Mouse (Mus musculus) embryonic facial prominence, embryonic 14.5 days (tissue): Measurements from ENCODE around the gene Zfp174. TPM values are rescaled to one million over a fixed set of nuclear protein-coding genes. Genes with fewer than 3 reads are reported as not detected.

Experiments
- ATAC-seq: fragments of 200-750 bp; cut with Nextera tagmentation; 2 replicates; pipeline ENCODE4 v1.8.0; 2017; ENCODE audit warnings: low read depth, moderate number of reproducible peaks, moderate TSS enrichment
- DNase-seq: peaks from one replicate; pipeline ENCODE4 v3.0.0-alpha.2; 2015; ENCODE audit warnings: low spot score
- H3K27ac ChIP-seq: fragments of 300-500 bp; sonication (generic); replicated peaks from 2 replicates; pipeline ENCODE4 v1.5.1; 2014; ENCODE audit warnings: low read depth, mild to moderate bottlenecking, low read length, moderate library complexity
- H3K27me3 ChIP-seq: fragments of 300-500 bp; sonication (generic); replicated peaks from 2 replicates; pipeline ENCODE4 v1.6.1; 2014; ENCODE audit warnings: low read length; ENCODE audit not compliant: control insufficient read depth, insufficient read depth
- H3K36me3 ChIP-seq: fragments of 300-500 bp; sonication (generic); 2 replicates; pipeline ENCODE4 v1.6.1; 2014; ENCODE audit warnings: low read length, mixed read lengths; ENCODE audit not compliant: control insufficient read depth, insufficient read depth
- H3K4me1 ChIP-seq: fragments of 300-500 bp; sonication (generic); 2 replicates; pipeline ENCODE4 v1.6.1; 2014; ENCODE audit warnings: antibody characterized with exemption, low read length; ENCODE audit not compliant: control insufficient read depth, insufficient read depth
- H3K4me2 ChIP-seq: fragments of 300-500 bp; sonication (generic); 2 replicates; pipeline ENCODE4 v1.6.1; 2014; ENCODE audit warnings: low read depth, mild to moderate bottlenecking, low read length, moderate library complexity, mixed read lengths
- H3K4me3 ChIP-seq: fragments of 300-500 bp; sonication (generic); 2 replicates; pipeline ENCODE4 v1.5.1; 2014; ENCODE audit warnings: low read depth, mild to moderate bottlenecking, low read length
- H3K9ac ChIP-seq: fragments of 300-500 bp; sonication (generic); 2 replicates; pipeline ENCODE4 v1.6.1; 2014; ENCODE audit warnings: low read depth, mild to moderate bottlenecking, low read length, moderate library complexity, mixed read lengths
- H3K9me3 ChIP-seq: fragments of 300-500 bp; sonication (generic); 2 replicates; pipeline ENCODE4 v1.6.1; 2016; ENCODE audit warnings: low read length; ENCODE audit not compliant: control insufficient read depth
- WGBS: fragments of 180-500 bp; shearing (Covaris S2); extraction: QIAGEN DNeasy Blood & Tissue Kit; methylation state at CpG from one replicate; pipeline ENCODE4 v1.1.7; 2014; 5-methylcytosine and 5-hydroxymethylcytosine counted together
- polyA plus RNA-seq: library from polyadenylated mRNA; unstranded; fragments of >200 nt; fragmentation: Nextera tagmentation; extraction: Ambion mirVana; gene quantifications from 2 replicates; pipeline ENCODE4 v1.2.1, GENCODE M21; 2014

Zfp174 gene
- polyA plus RNA-seq, 1 experiment from 2014 or later, result 1.2 TPM

DNA sequence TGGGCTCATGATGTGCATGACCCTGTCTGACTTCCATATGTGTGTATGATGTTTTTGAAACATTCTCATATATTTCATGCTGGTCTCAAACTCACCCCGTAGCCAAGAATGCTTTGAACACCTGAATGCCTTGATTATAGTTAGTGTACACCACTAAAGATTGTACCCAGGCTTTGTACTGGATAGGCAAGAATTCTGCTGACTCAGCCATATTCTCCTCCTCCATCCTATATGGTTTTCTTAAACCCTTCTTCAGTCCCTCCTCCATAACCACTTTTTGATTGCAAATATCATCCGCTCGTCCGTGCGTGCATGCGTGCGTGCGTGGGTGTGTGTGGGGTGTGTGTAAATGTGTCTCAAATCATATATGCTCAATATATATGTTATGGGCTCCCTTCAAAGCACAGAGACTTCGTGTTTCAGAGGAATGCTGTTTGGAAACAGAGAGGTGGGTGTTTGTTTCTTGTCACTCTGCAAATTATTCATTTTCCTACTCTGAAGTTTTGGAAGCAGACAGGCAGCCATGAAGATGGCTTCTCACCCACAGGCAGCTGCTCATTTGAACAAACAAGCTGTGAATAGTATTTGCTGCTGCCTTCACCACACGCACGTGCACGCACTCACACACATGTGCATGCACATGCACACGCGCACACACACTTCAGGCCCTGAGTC lies 44.7 kb downstream of the Zfp174 start:
- ATAC-seq (no peak), DNase-seq (no peak)
- no peak overlapping the region for H3K4me3 ChIP-seq
- no peak overlapping the region for H3K9ac ChIP-seq
- no peaks in the 10 kb centered on the region for H3K9me3 ChIP-seq
- H3K4me1 ChIP-seq, result no peaks in the 10 kb centered on the region
- WGBS, result 94% methylated on average over 14 of the region's 14 CpGs
- H3K27ac ChIP-seq, result no peak overlapping the region
- no peaks in the 10 kb centered on the region for H3K27me3 ChIP-seq
- peaks cover 8% of the 10 kb centered on the region; the same call in 1 of the 2 replicates for H3K36me3 ChIP-seq
- H3K4me2 ChIP-seq, result no peak overlapping the region

GRCm38 (mm10) chr16:3893739-3894138 lies 46.7 kb downstream of the Zfp174 start:
- no peak for ATAC-seq
- Histone ChIP-seq H3K4me1 (no peaks in the 10 kb centered on the region), H3K36me3 (peaks cover 26% of the 10 kb centered on the region), H3K9ac (no peak overlapping the region), H3K4me3 (no peak overlapping the region), H3K4me2 (no peak overlapping the region), H3K9me3 (no peaks in the 10 kb centered on the region), H3K27me3 (no peaks in the 10 kb centered on the region), H3K27ac (no peak overlapping the region)
- DNase-seq, result no peak
- 54% methylated on average over 3 of the region's 3 CpGs for WGBS

- 61% methylated on average over 9 of the region's 9 CpGs for WGBS
These were observed 48.2 kb downstream of the Zfp174 start for GRCm38 (mm10) chr16:3895173-3895792.

DNA sequence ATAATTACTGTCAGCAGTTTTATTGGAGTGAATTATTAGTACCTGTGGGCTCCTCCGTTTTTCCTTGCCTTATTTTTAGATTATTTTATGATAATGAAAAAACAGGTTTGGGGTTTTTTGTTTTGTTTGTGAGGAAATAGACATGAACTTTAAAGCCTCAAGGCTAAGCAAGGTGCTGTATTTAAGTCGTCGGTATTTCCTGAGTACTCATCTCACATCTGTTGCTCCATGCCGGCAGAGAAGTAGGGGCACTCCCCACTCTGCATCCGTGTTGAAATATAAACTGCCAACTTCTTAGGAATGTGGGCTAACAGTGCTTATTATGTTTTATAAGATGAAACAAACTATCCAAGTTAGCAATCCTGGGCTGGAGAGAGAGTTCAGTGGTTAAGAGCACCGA lies 49.0 kb downstream of the Zfp174 start:
- H3K4me3 ChIP-seq, result no peak overlapping the region
- no peaks in the 10 kb centered on the region for H3K27me3 ChIP-seq
- H3K36me3 ChIP-seq, result peaks cover 49% of the 10 kb centered on the region
- 77% methylated on average over 6 of the region's 6 CpGs for WGBS
- ATAC-seq (no peak), DNase-seq (no peak)
- H3K4me2 ChIP-seq, result no peak overlapping the region
- no peaks in the 10 kb centered on the region for H3K4me1 ChIP-seq
- no peaks in the 10 kb centered on the region for H3K9me3 ChIP-seq
- H3K9ac ChIP-seq, result no peak overlapping the region
- no peak overlapping the region for H3K27ac ChIP-seq

More at GRCm38 (mm10) chr16:3895173-3895792, 48.2 kb downstream of the Zfp174 start:
- Histone ChIP-seq H3K4me1 (no peaks in the 10 kb centered on the region), H3K4me2 (no peak overlapping the region), H3K36me3 (peaks cover 42% of the 10 kb centered on the region), H3K4me3 (no peak overlapping the region), H3K9ac (no peak overlapping the region), H3K27me3 (no peaks in the 10 kb centered on the region), H3K27ac (peak overlapping the region; percentile 25; the same call in 1 of the 2 replicates), H3K9me3 (no peaks in the 10 kb centered on the region)
- ATAC-seq (no peak), DNase-seq (peak; percentile 31)

GRCm38 (mm10) chr16:3896553-3896952 lies 49.5 kb downstream of the Zfp174 start:
- Histone ChIP-seq H3K4me2 (no peak overlapping the region), H3K9ac (no peak overlapping the region), H3K4me1 (no peaks in the 10 kb centered on the region), H3K4me3 (no peak overlapping the region), H3K9me3 (no peaks in the 10 kb centered on the region), H3K27ac (no peak overlapping the region), H3K27me3 (no peaks in the 10 kb centered on the region), H3K36me3 (peaks cover 54% of the 10 kb centered on the region)
- ATAC-seq (no peak), DNase-seq (no peak)
- 93% methylated on average over 1 of the region's 1 CpGs for WGBS

DNA sequence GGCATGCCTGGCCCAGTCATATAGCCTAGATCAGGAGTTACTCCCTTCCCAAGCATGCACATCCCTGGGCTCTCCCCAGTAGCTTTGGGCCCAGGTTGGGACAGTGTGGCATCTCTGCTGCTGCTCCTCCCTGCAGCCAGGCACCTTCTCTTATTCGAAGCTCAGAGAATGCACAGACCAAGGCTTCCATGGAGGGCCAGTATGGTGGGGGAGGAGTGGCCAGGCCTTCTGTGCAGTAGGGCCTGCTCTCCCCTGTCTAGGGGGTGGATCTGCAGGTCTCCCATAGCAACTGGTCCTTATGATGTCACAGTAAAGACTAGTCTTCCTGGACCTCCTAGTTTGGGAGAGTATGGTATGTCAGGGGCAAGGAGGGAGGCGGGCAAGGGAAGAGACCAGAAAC lies 60.4 kb downstream of the Zfp174 start:
- no peak for ATAC-seq
- no peak overlapping the region for H3K9ac ChIP-seq

More for the DNA sequence above, 60.4 kb downstream of the Zfp174 start:
- H3K36me3 ChIP-seq, result peaks cover 47% of the 10 kb centered on the region
- WGBS, result 78% methylated on average over 2 of the region's 2 CpGs
- no peak overlapping the region for H3K27ac ChIP-seq
- no peak overlapping the region for H3K4me3 ChIP-seq
- no peak overlapping the region for H3K4me2 ChIP-seq
- no peaks in the 10 kb centered on the region for H3K9me3 ChIP-seq
- peaks cover 5% of the 10 kb centered on the region; the same call in 1 of the 2 replicates for H3K4me1 ChIP-seq
- no peaks in the 10 kb centered on the region for H3K27me3 ChIP-seq
- no peak for DNase-seq

Other genes with a start within 250 kb of the Zfp174 start
- not detected in 2 replicates for gene Mefv, start 129.2 kb upstream of the Zfp174 start, polyA plus RNA-seq
- gene Zfp263, start 103.2 kb upstream of the Zfp174 start, polyA plus RNA-seq, result 20.5 and 24.2 TPM in 2 replicates
- gene Olfr15, start 16.4 kb upstream of the Zfp174 start, polyA plus RNA-seq, result 0.60 and 0.93 TPM in 2 replicates
- gene Naa60, start 25.1 kb downstream of the Zfp174 start, polyA plus RNA-seq, result 55.4 and 58.2 TPM in 2 replicates
- 7.2 and 8.1 TPM in 2 replicates for gene Zfp597, start 37.3 kb downstream of the Zfp174 start, polyA plus RNA-seq
- 3.0 and 3.7 TPM in 2 replicates for gene Gm20695, start 37.4 kb downstream of the Zfp174 start, polyA plus RNA-seq
- 7.9 and 8.1 TPM in 2 replicates for gene 1700037C18Rik, start 61.4 kb downstream of the Zfp174 start, polyA plus RNA-seq
- gene Cluap1, start 61.5 kb downstream of the Zfp174 start, polyA plus RNA-seq, result 32.0 and 32.2 TPM in 2 replicates
- 0.67 and 1.1 TPM in 2 replicates for gene Nlrc3, start 129.4 kb downstream of the Zfp174 start, polyA plus RNA-seq
- gene Slx4, start 156.5 kb downstream of the Zfp174 start, polyA plus RNA-seq, result 23.0 and 23.1 TPM in 2 replicates
- 4.2 and 5.1 TPM in 2 replicates for gene Dnase1, start 189.7 kb downstream of the Zfp174 start, polyA plus RNA-seq
- gene Trap1, start 230.6 kb downstream of the Zfp174 start, polyA plus RNA-seq, result 86.0 and 91.1 TPM in 2 replicates